Mouse (Mus musculus) MEL (cell line): ENCODE measurements around the gene Erap1. TPM values are rescaled to one million over a fixed set of nuclear protein-coding genes. Genes with fewer than 3 reads are reported as not detected.

Experiments
- DNase-seq: peaks from one replicate; pipeline ENCODE4 v3.0.0; 2011; ENCODE audit warnings: low read depth, low spot score
- H3K27ac ChIP-seq: 2 replicates; pipeline ENCODE4 v1.5.1; 2012; ENCODE audit warnings: low read depth, mild to moderate bottlenecking, control low read depth, low read length, moderate library complexity; ENCODE audit not compliant: control insufficient read depth
- H3K27me3 ChIP-seq, 2 experiments: fragments of 150-350 bp in 1 of 2; sonication (generic) in 1 of 2; 2 replicates each; pipeline ENCODE4 v1.6.1; 2012; ENCODE audit warnings: low read length in 2 of 2, mild to moderate bottlenecking in 2 of 2, improper control_type of control experiment in 1 of 2, moderate library complexity in 1 of 2; ENCODE audit not compliant: insufficient read depth in 2 of 2, control insufficient read depth in 1 of 2
- H3K36me3 ChIP-seq, 2 experiments: 2 replicates each; pipeline ENCODE4 v1.6.1; 2012 to 2014; ENCODE audit warnings: low read length in 2 of 2, improper control_type of control experiment in 1 of 2, inconsistent platforms in 1 of 2, mild to moderate bottlenecking in 1 of 2; ENCODE audit not compliant: insufficient read depth in 2 of 2, control insufficient read depth in 1 of 2
- H3K4me1 ChIP-seq, 2 experiments: fragments of 150-350 bp in 1 of 2; sonication (generic) in 1 of 2; 2 replicates each; pipeline ENCODE4 v1.6.1; 2012; ENCODE audit warnings: low read length in 2 of 2, improper control_type of control experiment in 1 of 2, mild to moderate bottlenecking in 1 of 2; ENCODE audit not compliant: insufficient read depth in 2 of 2, control insufficient read depth in 1 of 2
- H3K4me3 ChIP-seq, 2 experiments: fragments of 150-350 bp in 1 of 2; sonication (generic) in 1 of 2; 2 replicates each; pipeline ENCODE4 v1.5.1; 2012; ENCODE audit warnings: low read depth in 2 of 2, low read length in 2 of 2, mild to moderate bottlenecking in 2 of 2, moderate library complexity in 2 of 2, control low read depth in 1 of 2, improper control_type of control experiment in 1 of 2; ENCODE audit not compliant: control insufficient read depth in 1 of 2, insufficient read depth in 1 of 2
- H3K79me2 ChIP-seq: 2 replicates; pipeline ENCODE4 v1.6.1; 2012; ENCODE audit warnings: mild to moderate bottlenecking, low read length, moderate library complexity; ENCODE audit not compliant: control insufficient read depth, poor library complexity, insufficient read depth
- H3K9ac ChIP-seq: 2 replicates; pipeline ENCODE4 v1.6.1; 2012; ENCODE audit warnings: low read depth, mild to moderate bottlenecking, control low read depth, low read length, moderate library complexity; ENCODE audit not compliant: control insufficient read depth, poor library complexity, severe bottlenecking
- H3K9me3 ChIP-seq: fragments of 150-350 bp; sonication (generic); replicated peaks from 2 replicates; pipeline ENCODE4 v1.6.1; 2012; ENCODE audit warnings: mild to moderate bottlenecking, low read length, improper control_type of control experiment, moderate library complexity; ENCODE audit not compliant: insufficient read depth
- BHLHE40 ChIP-seq: IDR thresholded peaks from 2 replicates; pipeline ENCODE4 v1.6.1; 2012; ENCODE audit warnings: low read depth, mild to moderate bottlenecking, inconsistent platforms, low read length, improper control_type of control experiment, borderline replicate concordance
- KAT2A ChIP-seq: conservative IDR thresholded peaks from 2 replicates; pipeline ENCODE4 v1.6.1; 2012; ENCODE audit warnings: low read depth, low read length, improper control_type of control experiment, inconsistent platforms
- MAFK ChIP-seq: IDR thresholded peaks from 2 replicates; pipeline ENCODE4 v1.6.1; 2011; ENCODE audit warnings: low read depth, mild to moderate bottlenecking, low read length, improper control_type of control experiment, borderline replicate concordance
- MAX ChIP-seq: IDR thresholded peaks from 2 replicates; pipeline ENCODE4 v1.6.1; 2011; ENCODE audit warnings: low read length, improper control_type of control experiment
- MEF2A ChIP-seq: IDR thresholded peaks from 2 replicates; pipeline ENCODE4 v1.6.1; 2014; ENCODE audit warnings: low read depth, mild to moderate bottlenecking, inconsistent platforms, low read length, improper control_type of control experiment; ENCODE audit not compliant: poor library complexity, insufficient replicate concordance, severe bottlenecking; ENCODE audit errors: extremely low read depth
- MXI1 ChIP-seq: IDR thresholded peaks from 2 replicates; pipeline ENCODE4 v1.6.1; 2011; ENCODE audit warnings: mild to moderate bottlenecking, low read depth, low read length, improper control_type of control experiment
- NRF1 ChIP-seq: IDR thresholded peaks from 2 replicates; pipeline ENCODE4 v1.6.1; 2014; ENCODE audit warnings: low read depth, mild to moderate bottlenecking, inconsistent platforms, low read length, improper control_type of control experiment, moderate library complexity; ENCODE audit not compliant: poor library complexity, insufficient read depth, severe bottlenecking
- RAD21 ChIP-seq: IDR thresholded peaks from 2 replicates; pipeline ENCODE4 v1.6.1; 2011; ENCODE audit warnings: mild to moderate bottlenecking, low read depth, low read length, improper control_type of control experiment
- RCOR1 ChIP-seq: IDR thresholded peaks from 2 replicates; pipeline ENCODE4 v1.6.1; 2012; ENCODE audit warnings: low read depth, mild to moderate bottlenecking, inconsistent platforms, low read length, improper control_type of control experiment
- SMC3 ChIP-seq: IDR thresholded peaks from 2 replicates; pipeline ENCODE4 v1.6.1; 2011; ENCODE audit warnings: low read depth, low read length, improper control_type of control experiment
- TAL1 ChIP-seq: IDR thresholded peaks from 2 replicates; pipeline ENCODE4 v1.6.1; 2012; ENCODE audit warnings: mild to moderate bottlenecking, inconsistent platforms, low read length, moderate library complexity, mixed read lengths
- TCF12 ChIP-seq: IDR thresholded peaks from 2 replicates; pipeline ENCODE4 v1.6.1; 2014; ENCODE audit warnings: low read depth, mild to moderate bottlenecking, inconsistent platforms, low read length, improper control_type of control experiment, moderate library complexity
- UBTF ChIP-seq: IDR thresholded peaks from 2 replicates; pipeline ENCODE4 v1.6.1; 2012; ENCODE audit warnings: low read depth, mild to moderate bottlenecking, inconsistent platforms, low read length, improper control_type of control experiment, moderate library complexity, borderline replicate concordance; ENCODE audit not compliant: insufficient read depth
- USF2 ChIP-seq, 2 experiments: IDR thresholded peaks; 2 replicates each; pipeline ENCODE4 v1.6.1; 2011 to 2012; ENCODE audit warnings: improper control_type of control experiment in 2 of 2, low read length in 2 of 2, borderline replicate concordance in 1 of 2, inconsistent platforms in 1 of 2, low read depth in 1 of 2, mild to moderate bottlenecking in 1 of 2; ENCODE audit not compliant: insufficient read depth in 1 of 2
- polyA plus RNA-seq, 2 experiments: library from polyadenylated mRNA; stranded (reverse) in 1 of 2; unstranded in 1 of 2; fragments of >175 nt in 1 of 2; fragments of >200 nt in 1 of 2; gene quantifications; 2 replicates each; pipeline versions ENCODE4 v1.2.1 to v1.2.4; 2012; ENCODE audit warnings: low replicate concordance in 2 of 2, low read depth in 1 of 2; ENCODE audit not compliant: insufficient read length in 2 of 2, insufficient read depth in 1 of 2, missing spikeins in 1 of 2
- total RNA-seq: library from RNA; depleted of rRNA; stranded (reverse); fragments of 300-350 nt; gene quantifications from 2 replicates; pipeline ENCODE4 v1.2.3, GENCODE M21; 2012

Erap1 gene
- total and polyA plus RNA-seq, 3 experiments: 9.7 to 48.3 (median 11.4) TPM

DNA sequence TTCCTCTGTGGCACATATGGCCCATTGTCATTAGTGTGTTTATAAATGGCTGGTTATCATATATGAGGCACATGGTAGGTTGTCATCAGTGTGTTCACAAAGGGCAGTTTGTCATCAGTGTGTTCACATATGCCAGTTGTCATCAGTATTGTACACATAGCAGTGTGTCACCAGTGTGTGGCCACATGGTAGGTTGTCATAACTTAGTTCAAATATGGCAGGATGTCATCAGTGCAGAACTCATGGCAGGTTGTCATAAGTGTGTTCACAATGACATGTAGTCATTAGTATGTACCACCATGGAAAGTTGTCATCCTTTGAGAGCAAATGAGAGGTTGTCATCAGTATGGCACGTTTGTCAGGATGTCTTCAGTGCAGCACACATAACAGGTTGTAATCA is 7.0 kb upstream of the Erap1 start:
- H3K9ac ChIP-seq: no peak overlapping the region
- H3K4me3 ChIP-seq: no peak overlapping the region
- H3K36me3 ChIP-seq: no peaks in the 10 kb centered on the region
- H3K79me2 ChIP-seq: no peaks in the 10 kb centered on the region
- no peak for TF ChIP-seq NRF1
- TF ChIP-seq MAX: no peak
- TF ChIP-seq MAFK: no peak
- TF ChIP-seq SMC3: no peak
- no peak for TF ChIP-seq MXI1
- TF ChIP-seq UBTF: no peak
- no peak for TF ChIP-seq MEF2A
- TF ChIP-seq RCOR1: no peak
- TF ChIP-seq USF2 (IDR thresholded peaks at IDR 0.05; ENCODE audit: borderline replicate concordance in 1 of 2, insufficient read depth in 1 of 2, low read depth in 1 of 2, low read length in 2 of 2): no peak
- no peaks in the 10 kb centered on the region for H3K9me3 ChIP-seq
- H3K27me3 ChIP-seq: no peaks in the 10 kb centered on the region; a peak in 1 of 4 replicates
- H3K4me1 ChIP-seq: no peaks in the 10 kb centered on the region
- no peak overlapping the region for H3K27ac ChIP-seq
- no peak for DNase-seq

DNA sequence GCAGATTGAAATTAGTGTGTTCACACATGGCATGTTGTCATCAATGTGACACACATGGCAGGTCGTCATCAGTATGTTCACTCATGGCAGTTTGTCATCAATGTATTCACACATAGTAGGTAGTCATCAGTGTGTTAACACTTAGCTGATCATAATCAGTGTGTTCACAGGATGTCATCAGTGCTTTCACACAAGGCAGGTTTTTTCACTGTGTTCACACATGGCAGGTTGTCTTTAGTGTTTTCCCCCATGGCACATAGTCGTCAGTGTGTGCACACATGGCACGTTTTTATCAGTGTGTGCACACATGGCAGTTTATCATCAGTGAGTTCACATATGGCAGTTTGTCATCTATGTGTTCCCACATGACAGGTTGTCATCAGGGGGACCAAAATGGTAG is 6.5 kb upstream of the Erap1 start:
- H3K9me3 ChIP-seq: no peaks in the 10 kb centered on the region
- no peak overlapping the region for H3K4me3 ChIP-seq
- H3K79me2 ChIP-seq: no peaks in the 10 kb centered on the region
- H3K36me3 ChIP-seq: no peaks in the 10 kb centered on the region
- no peak for TF ChIP-seq UBTF
- no peak for TF ChIP-seq TCF12
- no peak for TF ChIP-seq TAL1
- no peak for TF ChIP-seq RAD21
- TF ChIP-seq KAT2A: no peak
- TF ChIP-seq BHLHE40: no peak
- no peak overlapping the region for H3K9ac ChIP-seq
- no peak overlapping the region for H3K27ac ChIP-seq
- no peaks in the 10 kb centered on the region; a peak in 1 of 4 replicates for H3K27me3 ChIP-seq
- DNase-seq: no peak
- H3K4me1 ChIP-seq: no peaks in the 10 kb centered on the region
